In genomic region chr19:58295986-58296841, GRCm38 (mm10) we compare ENCODE assay signal across 10 mouse cellular contexts.
DNase-seq lines count a peak whose midpoint lies in the region; ATAC-seq and TF ChIP-seq lines count a peak whose summit lies in the region.
"Had no signal": no experiment of that assay in that cellular context is flagged by ENCODE, and none has a peak within 500 bp of the region (broad histone marks: within the 10 kb centered on the region; RNA-seq: fewer than 3 reads in every experiment).

No protein-coding gene starts in this region.

- H3K27me3 ChIP-seq in midbrain, postnatal 0 days (ENCODE audit: insufficient read depth, low read length): no peaks in the 10 kb centered on the region

- H3K4me3 ChIP-seq in lung, adult 2 months (replicated peaks; ENCODE audit: extremely low read depth, low read depth, low read length): no peak overlapping the region
- no peak overlapping the region for H3K4me3 ChIP-seq in midbrain, postnatal 0 days (ENCODE audit: low read depth, low read length)
- H3K4me3 ChIP-seq: left cerebral cortex, adult 2 months had no signal

- no peak for TF ChIP-seq POLR2A in lung, adult 2 months (IDR thresholded peaks at IDR 0.05; ENCODE audit: borderline replicate concordance, extremely low read depth, low read depth, low read length)

- H3K27ac ChIP-seq in midbrain, postnatal 0 days (ENCODE audit: low read depth, low read length): peak overlapping the region; percentile 32; the same call in 1 of the 2 replicates
- H3K27ac ChIP-seq: left cerebral cortex, adult 2 months had no signal

- 74% methylated on average over 14 of the region's 14 CpGs for WGBS in lung, adult 2 months
- WGBS in midbrain, postnatal 0 days: 67% methylated on average over 14 of the region's 14 CpGs

- intact Hi-C loops in heart, postnatal 36 days (cut with DNase I): no loop called here

- no peaks in the 10 kb centered on the region for H3K9me3 ChIP-seq in midbrain, postnatal 0 days (ENCODE audit: low read length)

- H3K4me1 ChIP-seq in lung, adult 2 months (ENCODE audit: control insufficient read depth, insufficient read depth, low read length): no peaks in the 10 kb centered on the region
- H3K4me1 ChIP-seq in midbrain, postnatal 0 days (ENCODE audit: insufficient read depth, low read length): no peaks in the 10 kb centered on the region

- H3K9ac ChIP-seq in midbrain, postnatal 0 days (replicated peaks; ENCODE audit: low read length, poor library complexity, severe bottlenecking): no peak overlapping the region

- no peak for TF ChIP-seq CTCF in lung, adult 2 months (IDR thresholded peaks at IDR 0.05; ENCODE audit: insufficient read depth, low read length)
- TF ChIP-seq CTCF in midbrain, postnatal 0 days (IDR thresholded peaks at IDR 0.05): no peak

- H3K36me3 ChIP-seq in midbrain, postnatal 0 days (ENCODE audit: insufficient read depth, low read length): no peaks in the 10 kb centered on the region

- DNase-seq in lung, postnatal 10 days: peak; percentile 5
- no peak for DNase-seq in lung, adult 2 months
- peak; percentile 87 to 89 for DNase-seq in cerebellum, postnatal 36 days
- peak; percentile 30 to 38 for DNase-seq in heart, postnatal 36 days
- peak; percentile 65 for DNase-seq in midbrain, postnatal 0 days (ENCODE audit: low spot score)
- DNase-seq in natural killer cell, adult 2 months (ENCODE audit: low spot score in 2 of 2): no peak
- DNase-seq in Muller cell, postnatal 12 days (ENCODE audit: inconsistent ontology term): no peak
- DNase-seq in urinary bladder, adult 2 months (ENCODE audit: low spot score): no peak
- DNase-seq: spleen, adult 18-20 months had no signal

- H3K4me2 ChIP-seq in midbrain, postnatal 0 days (ENCODE audit: low read depth, low read length, poor library complexity, severe bottlenecking): no peak overlapping the region

- ATAC-seq in midbrain, postnatal 0 days (ENCODE audit: low FRiP score): peak; percentile 38; the same call in 1 of the 2 replicates

Comparison
In these comparisons a context has a peak if more than half of its experiments do, and no peak if none do; other contexts are left out.
1. DNase-seq: peak in lung, postnatal 10 days (single experiment), cerebellum, postnatal 36 days (2 of 2), heart, postnatal 36 days (2 of 2) and midbrain, postnatal 0 days (single experiment); none in lung, adult 2 months (single experiment), natural killer cell, adult 2 months (0 of 2), Muller cell, postnatal 12 days (single experiment) and urinary bladder, adult 2 months (single experiment).